Mouse (Mus musculus): ENCODE data around the gene Frmd4b.

The Frmd4b gene

DNA sequence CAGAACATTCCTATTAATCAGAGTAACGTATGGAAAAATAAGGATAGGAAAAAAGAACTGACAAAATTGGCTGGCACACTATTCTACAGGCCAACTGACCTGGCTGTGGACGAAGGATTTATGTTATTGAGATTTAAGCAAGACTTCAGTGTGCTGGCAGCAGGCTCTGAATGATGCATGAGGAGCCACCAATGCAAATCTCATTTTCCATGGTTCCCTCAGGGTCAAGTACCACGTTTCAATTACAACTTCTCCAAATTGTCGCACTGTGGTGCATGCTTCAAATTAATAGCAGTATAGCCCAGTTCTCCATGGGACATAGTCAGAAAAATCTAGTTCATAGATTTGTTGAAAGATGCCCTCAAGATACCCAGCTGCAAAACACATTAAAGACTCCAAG, 50.6 kb downstream of the Frmd4b start:
- no peak for DNase-seq (ENCODE audit: low read depth, low spot score)
- H3K36me3 ChIP-seq (ENCODE audit: control insufficient read depth, insufficient read depth, low read length, poor library complexity, severe bottlenecking): no peaks in the 10 kb centered on the region
- no peaks in the 10 kb centered on the region for H3K27me3 ChIP-seq (ENCODE audit: control insufficient read depth, insufficient read depth, low read length, poor library complexity, severe bottlenecking)

DNA sequence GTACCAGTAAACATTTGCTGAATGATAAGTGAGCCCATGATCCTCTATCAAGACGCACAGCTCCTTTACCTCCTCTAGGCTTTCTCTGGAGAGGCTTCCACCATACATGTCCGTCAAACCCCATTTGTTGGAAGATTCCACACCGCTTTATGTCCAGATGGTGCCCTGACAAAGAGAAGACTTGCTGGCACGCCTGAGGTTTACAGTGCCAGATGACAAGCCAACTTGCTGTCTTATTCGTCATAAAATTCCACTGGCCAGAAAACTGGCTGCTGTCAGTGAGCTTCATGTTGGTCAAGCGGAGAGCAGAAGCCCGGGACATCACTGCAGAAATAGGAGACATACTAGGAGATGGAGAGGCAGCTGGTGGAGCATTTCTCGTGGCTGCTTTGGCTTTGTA, 60.2 kb downstream of the Frmd4b start:
- DNase-seq (ENCODE audit: low read depth, low spot score): no peak
- no peaks in the 10 kb centered on the region for H3K36me3 ChIP-seq (ENCODE audit: control insufficient read depth, insufficient read depth, low read length, poor library complexity, severe bottlenecking)

DNA sequence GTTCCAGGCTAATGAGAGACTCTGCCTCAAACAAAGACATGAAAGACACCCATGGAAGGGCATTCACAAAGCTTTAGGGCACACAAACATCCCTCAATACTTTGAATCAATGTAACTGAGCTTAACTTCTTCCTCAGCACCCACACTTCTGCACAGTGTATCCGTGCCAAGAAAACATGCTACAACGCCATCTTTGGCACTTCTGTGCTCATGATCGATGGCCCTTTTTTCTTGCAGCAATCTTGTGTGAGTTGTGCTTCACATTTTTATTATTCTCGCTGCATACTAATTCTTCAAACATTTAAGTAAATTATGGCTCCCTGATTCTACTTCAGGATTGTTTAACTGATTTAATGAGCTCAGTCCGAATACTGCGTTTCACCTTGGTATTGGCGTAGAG, 61.7 kb downstream of the Frmd4b start:
- DNase-seq (ENCODE audit: low read depth, low spot score): no peak
- Histone ChIP-seq H3K27me3 (ENCODE audit: control insufficient read depth, insufficient read depth, low read length, poor library complexity, severe bottlenecking) (no peaks in the 10 kb centered on the region), H3K36me3 (ENCODE audit: control insufficient read depth, insufficient read depth, low read length, poor library complexity, severe bottlenecking) (no peaks in the 10 kb centered on the region)

More for the DNA sequence above, 60.2 kb downstream of the Frmd4b start:
- H3K27me3 ChIP-seq (ENCODE audit: control insufficient read depth, insufficient read depth, low read length, poor library complexity, severe bottlenecking): no peaks in the 10 kb centered on the region

DNA sequence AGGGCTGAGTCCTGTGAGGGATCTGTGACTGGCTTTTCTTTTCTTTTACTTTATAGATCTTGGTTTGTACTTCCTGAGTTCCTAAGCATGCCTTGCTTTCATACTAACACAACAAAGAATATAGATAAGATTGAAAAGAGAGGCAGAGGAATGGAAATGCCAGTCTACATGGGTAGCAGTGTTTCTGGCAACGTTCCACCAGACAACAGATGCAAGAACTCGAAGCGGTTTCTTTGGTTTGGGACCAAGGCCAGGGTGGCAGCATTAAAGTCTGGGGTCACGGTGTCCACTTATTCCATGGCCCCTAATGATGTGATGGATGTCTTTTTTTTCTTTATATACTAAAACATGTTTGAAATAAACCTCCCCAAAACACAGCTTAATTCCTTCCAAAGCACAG, 63.9 kb downstream of the Frmd4b start:
- DNase-seq (ENCODE audit: low read depth, low spot score): no peak
- Histone ChIP-seq H3K36me3 (ENCODE audit: control insufficient read depth, insufficient read depth, low read length, poor library complexity, severe bottlenecking) (no peaks in the 10 kb centered on the region), H3K27me3 (ENCODE audit: control insufficient read depth, insufficient read depth, low read length, poor library complexity, severe bottlenecking) (no peaks in the 10 kb centered on the region)

DNA sequence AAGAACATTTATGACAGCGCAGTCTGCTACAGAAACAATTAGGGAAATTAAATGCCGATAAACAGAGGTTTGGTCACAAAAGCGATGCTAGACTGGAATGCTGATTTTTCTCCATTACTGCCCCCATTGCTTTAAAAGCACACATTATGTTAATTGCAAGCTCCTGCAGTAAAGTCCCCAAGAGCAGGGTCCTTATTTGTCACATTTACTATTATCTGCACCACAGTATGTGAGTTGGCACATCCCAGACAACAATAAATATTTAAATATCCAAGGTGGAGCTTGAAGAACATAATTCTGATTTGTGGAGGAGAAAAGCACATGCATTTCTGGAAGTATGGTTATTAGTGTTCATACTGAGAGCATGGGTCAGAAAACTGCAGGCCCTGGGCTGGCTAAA, 64.8 kb downstream of the Frmd4b start:
- Histone ChIP-seq H3K36me3 (ENCODE audit: control insufficient read depth, insufficient read depth, low read length, poor library complexity, severe bottlenecking) (no peaks in the 10 kb centered on the region), H3K27me3 (ENCODE audit: control insufficient read depth, insufficient read depth, low read length, poor library complexity, severe bottlenecking) (no peaks in the 10 kb centered on the region)
- DNase-seq (ENCODE audit: low read depth, low spot score): no peak

DNA sequence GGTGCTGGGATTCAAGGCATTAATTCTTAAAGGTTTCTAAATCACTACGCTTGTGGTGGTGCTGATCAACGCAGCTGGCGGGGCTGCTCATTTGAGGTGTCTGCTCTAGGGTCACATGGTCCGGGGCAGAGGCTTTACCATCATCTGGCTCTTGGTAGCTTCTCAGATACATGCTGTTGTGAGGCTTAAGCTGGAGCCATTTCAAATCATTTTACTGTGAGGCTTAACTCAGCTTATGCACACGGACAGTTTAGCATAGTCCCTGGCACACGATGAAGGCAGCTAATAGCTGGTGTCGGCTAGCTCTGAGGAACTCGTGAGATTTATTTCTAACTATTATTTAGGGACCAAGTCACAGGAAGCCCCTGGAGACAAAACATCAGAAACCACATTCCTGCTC, 65.5 kb downstream of the Frmd4b start:
- no peaks in the 10 kb centered on the region for H3K36me3 ChIP-seq (ENCODE audit: control insufficient read depth, insufficient read depth, low read length, poor library complexity, severe bottlenecking)
- H3K27me3 ChIP-seq (ENCODE audit: control insufficient read depth, insufficient read depth, low read length, poor library complexity, severe bottlenecking): no peaks in the 10 kb centered on the region
- no peak for DNase-seq (ENCODE audit: low read depth, low spot score)

DNA sequence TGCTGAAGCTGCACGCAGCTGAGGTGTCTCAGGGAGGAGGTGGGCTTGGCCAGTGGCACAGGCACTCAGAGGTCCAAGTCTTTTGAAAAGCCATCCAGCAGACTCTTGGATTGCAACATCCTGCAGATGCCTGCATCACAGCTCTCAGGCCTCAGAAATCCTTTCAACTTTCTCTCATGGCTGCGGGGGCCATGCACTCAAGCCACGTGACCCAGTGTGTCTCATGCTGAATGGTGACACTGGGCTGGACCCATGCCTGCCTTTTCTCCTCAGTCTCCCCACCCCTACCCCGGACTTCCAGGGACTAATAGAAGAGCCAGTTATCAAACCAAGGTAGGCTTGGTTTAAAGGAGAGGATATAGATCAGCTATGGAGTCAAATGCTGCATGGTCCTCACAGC, 66.2 kb downstream of the Frmd4b start:
- no peak for DNase-seq (ENCODE audit: low read depth, low spot score)
- Histone ChIP-seq H3K36me3 (ENCODE audit: control insufficient read depth, insufficient read depth, low read length, poor library complexity, severe bottlenecking) (no peaks in the 10 kb centered on the region), H3K27me3 (ENCODE audit: control insufficient read depth, insufficient read depth, low read length, poor library complexity, severe bottlenecking) (no peaks in the 10 kb centered on the region)

DNA sequence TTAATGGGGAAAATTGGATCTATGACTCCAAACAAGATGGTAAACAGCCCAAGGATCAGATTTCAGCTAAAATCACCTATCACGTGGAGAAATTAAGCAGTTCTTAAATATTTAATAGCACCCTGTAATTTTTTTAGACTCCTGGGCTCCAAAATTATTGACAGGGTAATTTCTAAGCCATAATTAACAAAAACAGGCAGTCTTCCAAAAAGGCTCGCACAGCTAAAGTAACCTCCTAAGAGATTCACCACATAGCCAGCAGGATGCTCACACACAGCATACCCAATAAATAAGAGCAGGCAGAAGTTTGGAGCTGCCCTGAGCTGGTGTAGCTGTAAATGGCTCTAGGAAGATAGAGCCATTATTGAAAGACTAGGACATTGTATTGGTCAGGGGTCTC, 76.9 kb downstream of the Frmd4b start:
- Histone ChIP-seq H3K36me3 (ENCODE audit: control insufficient read depth, insufficient read depth, low read length, poor library complexity, severe bottlenecking) (no peaks in the 10 kb centered on the region), H3K27me3 (ENCODE audit: control insufficient read depth, insufficient read depth, low read length, poor library complexity, severe bottlenecking) (no peaks in the 10 kb centered on the region)
- DNase-seq (ENCODE audit: low read depth, low spot score): no peak

DNA sequence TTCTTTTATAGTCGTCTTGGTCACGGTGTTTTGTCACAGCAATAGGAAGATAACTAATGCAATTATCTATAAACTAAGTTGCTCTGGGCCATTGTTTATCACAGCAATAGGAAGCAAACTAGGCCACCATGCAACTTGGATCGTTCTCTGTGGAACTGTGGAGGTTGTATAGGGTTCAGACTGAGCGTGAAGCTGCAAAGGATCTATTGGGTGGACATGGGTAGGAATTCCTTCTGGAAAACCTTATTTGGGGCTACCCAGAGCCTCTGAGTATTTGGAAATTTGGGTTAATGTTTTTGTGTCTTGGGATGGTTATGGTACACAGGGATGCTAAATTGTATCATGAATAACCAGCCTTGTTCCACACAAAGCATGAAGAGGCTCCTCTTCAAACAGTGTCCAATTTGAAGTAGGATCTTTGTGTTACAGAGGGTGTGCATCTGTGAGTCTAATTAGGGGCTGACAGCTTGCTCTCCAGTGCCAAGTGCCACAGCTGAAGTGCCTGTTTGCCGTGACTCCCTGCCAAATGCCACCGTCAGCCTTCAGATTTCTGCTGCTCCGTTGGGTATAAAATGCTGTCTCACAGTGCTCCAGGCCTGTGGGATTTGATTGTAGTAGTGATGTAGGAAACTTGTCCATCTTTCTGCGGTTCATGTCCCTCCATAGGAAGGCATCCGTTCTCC, 81.4 kb downstream of the Frmd4b start:
- Histone ChIP-seq H3K36me3 (ENCODE audit: control insufficient read depth, insufficient read depth, low read length, poor library complexity, severe bottlenecking) (no peaks in the 10 kb centered on the region), H3K27me3 (ENCODE audit: control insufficient read depth, insufficient read depth, low read length, poor library complexity, severe bottlenecking) (no peaks in the 10 kb centered on the region)
- DNase-seq (ENCODE audit: low read depth, low spot score): no peak

DNA sequence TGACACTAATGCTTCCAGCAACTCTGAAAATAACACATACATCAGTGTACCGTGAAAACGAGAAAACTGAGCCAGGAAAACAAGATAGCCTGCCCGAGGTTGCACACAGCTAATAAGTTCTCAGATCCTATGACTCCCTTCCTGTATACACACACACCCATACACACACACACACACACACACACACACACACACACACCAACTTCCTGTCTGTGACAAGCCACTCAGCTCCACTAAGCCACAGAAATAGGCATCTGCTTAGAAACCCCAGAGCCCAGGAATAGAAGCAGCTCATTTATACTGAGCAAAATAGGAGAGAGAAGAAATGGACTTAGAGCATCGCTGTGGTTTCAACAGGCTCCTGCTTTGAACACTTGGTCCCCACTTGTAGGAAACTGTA, 86.3 kb downstream of the Frmd4b start:
- Histone ChIP-seq H3K36me3 (ENCODE audit: control insufficient read depth, insufficient read depth, low read length, poor library complexity, severe bottlenecking) (no peaks in the 10 kb centered on the region), H3K27me3 (ENCODE audit: control insufficient read depth, insufficient read depth, low read length, poor library complexity, severe bottlenecking) (no peaks in the 10 kb centered on the region)
- DNase-seq (ENCODE audit: low read depth, low spot score): peak; percentile 6

DNA sequence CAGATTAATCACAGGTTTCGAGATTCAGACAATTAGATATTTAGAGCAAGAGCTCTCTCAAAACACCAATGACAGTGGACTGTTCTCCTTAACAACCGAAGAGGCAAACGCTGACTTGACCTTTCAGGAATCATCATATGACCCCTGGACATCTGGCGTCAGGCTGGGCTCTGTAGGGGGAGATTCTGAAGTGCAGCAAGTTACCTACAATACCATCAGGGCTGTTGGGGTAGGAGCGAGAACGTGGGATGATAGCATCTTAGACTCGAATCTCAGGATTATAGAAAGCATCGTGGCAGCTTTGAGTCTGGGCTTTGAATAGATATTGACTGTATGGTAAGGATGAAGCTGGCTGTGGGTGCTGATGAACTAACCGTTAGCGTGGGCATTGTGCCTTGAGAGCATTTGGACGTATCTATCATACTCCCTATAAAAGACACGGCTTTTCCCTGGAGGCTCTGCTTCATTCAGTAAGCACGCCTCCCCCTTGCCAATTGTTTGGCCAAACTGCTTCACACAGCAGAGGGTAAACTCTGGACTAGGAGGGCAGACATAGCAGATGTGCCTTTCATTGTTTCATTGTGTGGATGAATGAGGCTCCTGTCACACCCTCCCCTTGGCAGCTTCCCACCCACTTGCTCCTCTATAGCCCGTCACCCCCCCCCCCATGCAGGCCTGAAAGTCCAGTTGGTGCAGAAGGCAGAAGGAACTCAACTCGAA, 88.2 kb downstream of the Frmd4b start:
- DNase-seq (ENCODE audit: low read depth, low spot score): no peak
- Histone ChIP-seq H3K36me3 (ENCODE audit: control insufficient read depth, insufficient read depth, low read length, poor library complexity, severe bottlenecking) (no peaks in the 10 kb centered on the region), H3K27me3 (ENCODE audit: control insufficient read depth, insufficient read depth, low read length, poor library complexity, severe bottlenecking) (no peaks in the 10 kb centered on the region)

DNA sequence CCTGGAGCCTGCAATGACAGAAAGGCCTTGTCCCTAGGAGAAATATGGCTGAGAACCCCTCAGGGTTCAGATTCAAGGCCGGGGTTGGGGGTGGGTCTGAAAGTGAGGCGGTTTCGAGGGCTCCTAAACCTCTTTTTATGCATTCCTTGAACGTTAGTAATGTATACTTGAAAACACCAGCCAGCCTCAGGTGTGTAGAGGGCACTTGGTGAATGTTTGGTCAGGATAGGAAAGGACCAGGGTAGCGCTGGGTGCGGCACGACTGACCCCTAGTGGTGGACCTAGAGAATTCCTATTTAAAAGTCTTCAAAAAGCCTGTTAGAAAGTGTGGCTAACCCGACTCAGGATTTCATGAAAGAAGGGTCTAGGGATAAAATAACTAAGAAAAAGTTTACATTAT, 91.2 kb downstream of the Frmd4b start:
- Histone ChIP-seq H3K36me3 (ENCODE audit: control insufficient read depth, insufficient read depth, low read length, poor library complexity, severe bottlenecking) (no peaks in the 10 kb centered on the region), H3K27me3 (ENCODE audit: control insufficient read depth, insufficient read depth, low read length, poor library complexity, severe bottlenecking) (no peaks in the 10 kb centered on the region)
- peak; percentile 79 for DNase-seq (ENCODE audit: low read depth, low spot score)

DNA sequence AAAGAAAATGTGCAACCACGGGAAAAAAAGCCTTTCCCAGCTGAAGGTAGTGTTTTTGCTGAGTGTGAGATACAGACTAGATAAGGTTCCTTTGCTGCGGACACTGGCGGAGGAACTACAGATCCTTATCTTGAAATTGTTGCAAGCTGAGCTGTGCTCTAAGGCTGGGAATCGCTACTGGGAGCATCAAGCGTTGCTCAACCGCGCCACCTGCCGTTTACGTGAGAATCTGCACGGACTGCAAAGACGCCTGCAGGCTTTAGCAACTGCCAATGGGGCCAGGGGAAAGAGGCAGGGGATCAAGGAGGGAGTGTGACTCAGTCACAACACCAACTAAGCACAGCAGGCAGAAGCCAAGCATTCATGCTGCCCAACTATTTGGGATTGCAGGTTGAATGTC, 94.2 kb downstream of the Frmd4b start:
- peak; percentile 81 for DNase-seq (ENCODE audit: low read depth, low spot score)
- Histone ChIP-seq H3K27me3 (ENCODE audit: control insufficient read depth, insufficient read depth, low read length, poor library complexity, severe bottlenecking) (no peaks in the 10 kb centered on the region), H3K36me3 (ENCODE audit: control insufficient read depth, insufficient read depth, low read length, poor library complexity, severe bottlenecking) (no peaks in the 10 kb centered on the region)

DNA sequence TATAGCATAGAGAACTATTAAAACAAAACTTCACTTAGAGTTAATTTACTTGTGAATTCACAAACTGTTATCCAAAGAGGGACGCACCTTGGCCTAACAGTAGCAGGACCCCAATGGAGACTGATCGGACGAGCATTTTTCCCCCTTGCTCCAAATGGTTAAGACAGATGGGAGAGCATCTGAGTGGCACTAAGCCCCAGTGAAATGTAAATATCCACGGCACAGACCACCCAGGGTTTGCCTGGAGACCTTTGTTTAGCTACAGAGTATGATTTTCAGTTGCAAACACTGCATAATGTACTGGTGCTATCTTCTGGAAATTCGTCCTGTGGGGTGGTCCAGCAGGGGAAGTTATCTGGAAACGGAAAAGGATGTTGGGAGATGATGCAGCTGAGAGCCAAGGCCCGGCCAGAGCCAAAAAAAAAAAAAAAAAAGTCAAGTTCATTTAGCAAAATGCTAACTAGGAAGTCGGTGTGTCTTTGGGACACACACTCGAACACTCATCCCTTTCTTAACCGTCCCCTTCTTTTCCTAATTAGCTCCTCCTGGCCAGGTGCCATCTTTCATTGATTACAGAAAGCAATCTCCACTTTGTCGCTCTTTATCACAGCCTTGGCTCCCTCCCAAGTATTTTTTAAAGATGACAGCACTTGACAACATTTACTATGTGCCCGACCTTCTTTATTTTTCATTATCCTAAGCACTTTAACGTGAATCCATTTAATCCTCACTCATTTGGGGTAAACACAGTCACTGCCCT, 95.9 kb downstream of the Frmd4b start:
- DNase-seq (ENCODE audit: low read depth, low spot score): no peak
- no peaks in the 10 kb centered on the region for H3K36me3 ChIP-seq (ENCODE audit: control insufficient read depth, insufficient read depth, low read length, poor library complexity, severe bottlenecking)

DNA sequence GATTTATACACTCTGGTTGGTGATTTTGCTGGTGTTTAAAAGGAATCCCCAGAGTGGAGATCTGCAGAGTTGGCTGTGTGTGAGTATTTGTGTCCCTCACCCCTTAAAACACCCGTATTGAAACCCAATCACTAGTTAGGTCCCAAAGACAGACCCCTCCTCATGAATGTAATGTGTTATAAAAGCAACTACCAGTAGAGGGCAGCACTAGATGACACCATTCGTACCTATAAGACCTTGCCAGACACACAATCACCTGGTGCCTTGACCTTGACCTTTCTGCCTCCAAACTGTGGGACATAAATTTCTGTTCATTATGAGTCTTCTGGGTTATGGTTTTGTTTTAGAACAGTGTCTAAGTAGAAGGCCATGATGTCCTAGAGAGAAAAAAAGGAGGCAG, 96.8 kb downstream of the Frmd4b start:
- no peaks in the 10 kb centered on the region for H3K36me3 ChIP-seq (ENCODE audit: control insufficient read depth, insufficient read depth, low read length, poor library complexity, severe bottlenecking)
- no peaks in the 10 kb centered on the region for H3K27me3 ChIP-seq (ENCODE audit: control insufficient read depth, insufficient read depth, low read length, poor library complexity, severe bottlenecking)
- DNase-seq (ENCODE audit: low read depth, low spot score): peak; percentile 46

More for the DNA sequence above, 95.9 kb downstream of the Frmd4b start:
- no peaks in the 10 kb centered on the region for H3K27me3 ChIP-seq (ENCODE audit: control insufficient read depth, insufficient read depth, low read length, poor library complexity, severe bottlenecking)

All from splenic B cell, adult 2 months (primary cell).